Mouse (Mus musculus): ENCODE results near the gene Braf. TPM values are rescaled to one million over a fixed set of nuclear protein-coding genes. Genes with fewer than 3 reads are reported as not detected.

Gene Braf
- total and polyA plus RNA-seq, 3 experiments, result 9.8 to 21.8 (median 11.2) TPM

DNA sequence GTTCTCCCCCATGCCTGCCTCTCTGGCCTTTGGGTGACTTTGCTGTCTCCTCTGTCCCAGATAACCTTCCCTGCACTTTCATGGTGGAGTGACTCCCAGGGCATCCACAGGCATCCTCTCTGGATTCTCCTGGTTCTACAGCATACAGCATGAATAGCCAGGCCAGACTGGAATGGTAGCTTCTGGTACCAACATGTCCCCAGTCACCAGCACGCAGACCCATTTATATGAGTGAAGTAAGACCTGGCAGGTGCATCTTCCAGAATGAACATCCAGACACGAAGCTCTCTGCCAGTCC, 169.7 kb downstream of the Braf start:
- DNase-seq (ENCODE audit: extremely low read depth), result no peak
- no peak overlapping the region for H3K4me2 ChIP-seq (ENCODE audit: insufficient read depth, low read depth, poor library complexity, severe bottlenecking)
- peaks cover 17% of the 10 kb centered on the region for H3K27me3 ChIP-seq (replicated peaks)
- H3K4me1 ChIP-seq (ENCODE audit: control insufficient read depth in 1 of 2, insufficient read depth in 2 of 2), result peaks cover 0 to 31% of the 10 kb centered on the region in 2 experiments; a peak in 3 of 4 replicates
- H3K36me3 ChIP-seq (replicated peaks in 1 of 2; ENCODE audit: control insufficient read depth in 1 of 2, insufficient read depth in 1 of 2, low read length in 1 of 2), result no peaks in the 10 kb centered on the region
- dilution Hi-C loops (cut with MboI; ENCODE audit: extremely low pct_ligation_motif_present, extremely low pct_unique_long_range_greater_than_20kb, low sequenced_read_pairs), result loop anchor here (25.0 kb wide), 1 partner anchor 93 kb away; no protein-coding TSS in a partner anchor
- in situ Hi-C loops (cut with MboI; ENCODE audit: low pct_ligation_motif_present, low pct_unique_long_range_greater_than_20kb, low sequenced_read_pairs), result no loop called here
- H3K4me3 ChIP-seq (replicated peaks in 1 of 3; ENCODE audit: low read depth in 2 of 3, low read length in 2 of 3, poor library complexity in 1 of 3), result no peak overlapping the region
- H3K9me3 ChIP-seq (replicated peaks; ENCODE audit: low read length), result peaks cover 2% of the 10 kb centered on the region
- H3K9ac ChIP-seq (ENCODE audit: insufficient read depth, low read depth), result no peak overlapping the region
- no peaks in the 10 kb centered on the region; the same call in 1 of the 2 replicates for H3K79me2 ChIP-seq (replicated peaks; ENCODE audit: control insufficient read depth, extremely low read depth, insufficient read depth, poor library complexity, severe bottlenecking)
- no peak overlapping the region for H3K27ac ChIP-seq (ENCODE audit: insufficient read depth, low read depth)
- TF ChIP-seq RAD21 (IDR thresholded peaks at IDR 0.05; ENCODE audit: low read depth, low read length), result no peak
- TF ChIP-seq MXI1 (IDR thresholded peaks at IDR 0.05; ENCODE audit: low read depth, low read length), result no peak
- no peak for TF ChIP-seq SIN3A (IDR thresholded peaks at IDR 0.05; ENCODE audit: low read length)
- TF ChIP-seq USF2 (conservative IDR thresholded peaks at IDR 0.05; ENCODE audit: low read depth, low read length), result no peak
- TF ChIP-seq PAX5 (IDR thresholded peaks at IDR 0.05; ENCODE audit: low read length), result no peak

DNA sequence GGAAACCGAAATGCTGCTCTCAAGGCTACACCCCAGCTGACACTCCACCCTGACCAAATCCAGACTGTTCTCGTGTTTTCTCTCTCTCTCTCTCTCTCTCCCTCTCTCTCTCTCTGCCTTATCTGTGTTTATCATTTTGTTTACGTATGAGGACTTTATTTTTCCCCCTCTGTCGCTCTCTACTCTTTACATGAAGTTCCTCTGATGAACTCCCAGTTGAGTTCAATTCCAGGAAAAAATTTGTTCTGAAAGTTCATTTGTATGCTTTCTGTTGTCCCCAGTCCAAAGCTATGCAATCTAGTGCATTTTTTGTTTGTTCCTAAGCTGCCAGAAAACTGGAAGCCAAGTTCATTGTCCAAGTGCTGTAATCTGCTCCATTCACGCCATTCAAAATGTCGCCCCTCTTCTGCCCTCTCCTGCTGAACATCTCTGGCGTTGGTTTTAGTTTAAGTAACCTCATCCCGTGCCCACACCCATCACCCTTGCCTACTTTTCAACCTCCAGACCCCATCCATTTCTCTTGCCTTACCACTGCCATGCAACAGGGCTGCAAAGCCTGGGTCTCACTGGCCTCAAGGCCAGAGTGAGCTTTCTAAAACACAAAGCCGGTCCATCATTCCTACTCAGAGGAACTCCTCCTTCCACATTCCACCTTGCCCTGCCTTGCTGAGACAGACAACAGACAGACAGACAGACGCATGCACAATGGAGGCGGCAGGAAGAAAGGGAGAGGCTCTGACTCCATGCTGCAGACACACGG, 170.2 kb downstream of the Braf start:
- no peak overlapping the region for H3K9ac ChIP-seq (ENCODE audit: insufficient read depth, low read depth)
- H3K27me3 ChIP-seq (replicated peaks), result peaks cover 17% of the 10 kb centered on the region
- dilution Hi-C loops (cut with MboI; ENCODE audit: extremely low pct_ligation_motif_present, extremely low pct_unique_long_range_greater_than_20kb, low sequenced_read_pairs), result loop anchor here (25.0 kb wide), 1 partner anchor 93 kb away; no protein-coding TSS in a partner anchor
- no peaks in the 10 kb centered on the region for H3K36me3 ChIP-seq (replicated peaks in 1 of 2; ENCODE audit: control insufficient read depth in 1 of 2, insufficient read depth in 1 of 2, low read length in 1 of 2)
- H3K4me2 ChIP-seq (ENCODE audit: insufficient read depth, low read depth, poor library complexity, severe bottlenecking), result no peak overlapping the region
- H3K79me2 ChIP-seq (replicated peaks; ENCODE audit: control insufficient read depth, extremely low read depth, insufficient read depth, poor library complexity, severe bottlenecking), result no peaks in the 10 kb centered on the region; the same call in 1 of the 2 replicates
- H3K4me1 ChIP-seq (ENCODE audit: control insufficient read depth in 1 of 2, insufficient read depth in 2 of 2), result peaks cover 0 to 31% of the 10 kb centered on the region in 2 experiments; a peak in 3 of 4 replicates
- DNase-seq (ENCODE audit: extremely low read depth), result no peak
- no peak for TF ChIP-seq SIN3A (IDR thresholded peaks at IDR 0.05; ENCODE audit: low read length)
- no peak for TF ChIP-seq POLR2AphosphoS2 (IDR thresholded peaks at IDR 0.05; ENCODE audit: low read depth, low read length)
- H3K27ac ChIP-seq (ENCODE audit: insufficient read depth, low read depth), result no peak overlapping the region
- H3K4me3 ChIP-seq (replicated peaks in 1 of 3; ENCODE audit: low read depth in 2 of 3, low read length in 2 of 3, poor library complexity in 1 of 3), result no peak overlapping the region
- in situ Hi-C loops (cut with MboI; ENCODE audit: low pct_ligation_motif_present, low pct_unique_long_range_greater_than_20kb, low sequenced_read_pairs), result loop anchor here (5.0 kb wide), 1 partner anchor 38 kb away; no protein-coding TSS in a partner anchor
- H3K9me3 ChIP-seq (replicated peaks; ENCODE audit: low read length), result peaks cover 2% of the 10 kb centered on the region

Other genes starting within 250 kb of the Braf start
- 8.9 and 9.1 TPM in 2 replicates for gene Dennd2a, start 167.6 kb downstream of the Braf start, total RNA-seq (2012; rRNA removed)
- 2.9 and 3.7 TPM in 2 replicates for gene Dennd2a, start 167.6 kb downstream of the Braf start, total RNA-seq (2014; rRNA removed)
- gene Dennd2a, start 167.6 kb downstream of the Braf start, polyA plus RNA-seq (2012; ENCODE audit: insufficient read length, low read depth), result 10.4 and 10.6 TPM in 2 replicates
- gene Adck2, start 151.6 kb downstream of the Braf start, total RNA-seq (2012; rRNA removed), result 10.1 and 16.5 TPM in 2 replicates
- gene Adck2, start 151.6 kb downstream of the Braf start, total RNA-seq (2014; rRNA removed), result 4.8 and 5.6 TPM in 2 replicates
- 15.9 and 17.7 TPM in 2 replicates for gene Adck2, start 151.6 kb downstream of the Braf start, polyA plus RNA-seq (2012; ENCODE audit: insufficient read length, low read depth)
- gene Gm42420, start 139.7 kb downstream of the Braf start, total RNA-seq (2012; rRNA removed), result 1.6 and 2.6 TPM in 2 replicates
- gene Gm42420, start 139.7 kb downstream of the Braf start, total RNA-seq (2014; rRNA removed), result 0.66 and 1.6 TPM in 2 replicates
- 2.1 and 2.2 TPM in 2 replicates for gene Gm42420, start 139.7 kb downstream of the Braf start, polyA plus RNA-seq (2012; ENCODE audit: insufficient read length, low read depth)
- gene Ndufb2, start 132.9 kb downstream of the Braf start, total RNA-seq (2012; rRNA removed), result 162 and 165 TPM in 2 replicates
- gene Ndufb2, start 132.9 kb downstream of the Braf start, total RNA-seq (2014; rRNA removed), result 154 and 225 TPM in 2 replicates
- 90.9 and 96.4 TPM in 2 replicates for gene Ndufb2, start 132.9 kb downstream of the Braf start, polyA plus RNA-seq (2012; ENCODE audit: insufficient read length, low read depth)
- gene Mrps33, start 85.5 kb upstream of the Braf start, total RNA-seq (2012; rRNA removed), result 138 and 142 TPM in 2 replicates
- gene Mrps33, start 85.5 kb upstream of the Braf start, total RNA-seq (2014; rRNA removed), result 342 and 346 TPM in 2 replicates
- gene Mrps33, start 85.5 kb upstream of the Braf start, polyA plus RNA-seq (2012; ENCODE audit: insufficient read length, low read depth), result 166 and 168 TPM in 2 replicates
- not detected in 2 replicates for gene Tmem178b, start 147.8 kb upstream of the Braf start, total RNA-seq (2012; rRNA removed)
- gene Tmem178b, start 147.8 kb upstream of the Braf start, total RNA-seq (2014; rRNA removed), result not detected in 2 replicates
- gene Tmem178b, start 147.8 kb upstream of the Braf start, polyA plus RNA-seq (2012; ENCODE audit: insufficient read length, low read depth), result not detected in 2 replicates

Data from CH12.LX (cell line).